Mouse (Mus musculus) R1 (cell line): ENCODE measurements at regions not wholly inside any gene's neighbourhood (a gene's known extent, or its start where the extent isn't known, plus 50 kb on each side); places are given as distances from the start of the nearest gene placed in this dataset.
A peak's percentile ranks its signal among the peaks of the same experiment; 100 is the strongest.

Source experiments
- DNase-seq: peaks from one replicate; pipeline ENCODE4 v3.0.0-alpha.2; 2018; ENCODE audit warnings: low read depth, low spot score

- DNase-seq, result no peak
Measured at GRCm38 (mm10) chr15:26051415-26051814, 67.2 kb downstream of the Zfp622 start.

- no peak for DNase-seq
Measured at GRCm38 (mm10) chr15:26052720-26053316, 68.7 kb downstream of the Zfp622 start.

- no peak for DNase-seq
Measured at GRCm38 (mm10) chr15:26058019-26058418, 73.9 kb downstream of the Zfp622 start.

GRCm38 (mm10) chr15:26100199-26100598 is 116.0 kb downstream of the Zfp622 start:
- DNase-seq, result no peak

- no peak for DNase-seq
Measured at GRCm38 (mm10) chr15:26107993-26108392, 123.8 kb downstream of the Zfp622 start.

GRCm38 (mm10) chr15:26144197-26144596 is 160.0 kb downstream of the Zfp622 start:
- no peak for DNase-seq

GRCm38 (mm10) chr15:26158499-26158898 is 150.3 kb upstream of the March11 start:
- DNase-seq, result no peak

GRCm38 (mm10) chr15:26184930-26185329 is 123.9 kb upstream of the March11 start:
- DNase-seq, result peak; percentile 56

- no peak for DNase-seq
Measured at GRCm38 (mm10) chr15:26195576-26195975, 113.3 kb upstream of the March11 start.

- DNase-seq, result no peak
Measured at GRCm38 (mm10) chr15:26206837-26207236, 102.0 kb upstream of the March11 start.

GRCm38 (mm10) chr15:26220855-26221254 is 88.0 kb upstream of the March11 start:
- no peak for DNase-seq

GRCm38 (mm10) chr15:26228646-26229045 is 80.2 kb upstream of the March11 start:
- no peak for DNase-seq
